Mouse (Mus musculus): ENCODE data around the gene Mri1. TPM values are rescaled to one million over a fixed set of nuclear protein-coding genes. Genes with fewer than 3 reads are reported as not detected.

Gene Mri1
- total RNA-seq, 2 experiments from 2014 or later, result 19.0 to 21.9 TPM

DNA sequence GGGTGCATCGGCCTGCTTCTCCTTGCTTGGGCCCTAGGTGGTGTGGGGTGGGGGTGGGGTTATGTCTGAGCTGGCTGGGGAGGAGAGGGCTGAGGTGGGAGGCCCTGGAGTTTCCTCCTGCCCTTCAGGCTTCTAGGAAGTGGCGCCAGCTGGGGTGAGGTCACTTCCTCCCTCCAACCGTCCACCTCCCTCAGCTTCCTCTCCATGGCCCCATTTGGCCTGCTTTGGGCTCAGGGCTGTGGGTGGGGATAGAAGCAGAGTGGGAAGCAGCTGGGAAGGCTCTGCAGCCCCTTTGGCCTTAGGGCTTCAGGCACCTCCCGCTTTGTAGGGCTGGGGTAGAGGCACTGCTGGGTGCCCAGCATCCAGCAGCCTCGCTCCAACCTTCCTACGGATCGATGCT, 49.3 kb downstream of the Mri1 start:
- no peak for TF ChIP-seq CTCF (conservative IDR thresholded peaks at IDR 0.05)
- Histone ChIP-seq H3K4me3 (no peak overlapping the region), H3K27ac (peak overlapping the region; percentile 55; the same call in 1 of the 2 replicates)
- DNase-seq (ENCODE audit: low spot score in 2 of 2), result no peak

DNA sequence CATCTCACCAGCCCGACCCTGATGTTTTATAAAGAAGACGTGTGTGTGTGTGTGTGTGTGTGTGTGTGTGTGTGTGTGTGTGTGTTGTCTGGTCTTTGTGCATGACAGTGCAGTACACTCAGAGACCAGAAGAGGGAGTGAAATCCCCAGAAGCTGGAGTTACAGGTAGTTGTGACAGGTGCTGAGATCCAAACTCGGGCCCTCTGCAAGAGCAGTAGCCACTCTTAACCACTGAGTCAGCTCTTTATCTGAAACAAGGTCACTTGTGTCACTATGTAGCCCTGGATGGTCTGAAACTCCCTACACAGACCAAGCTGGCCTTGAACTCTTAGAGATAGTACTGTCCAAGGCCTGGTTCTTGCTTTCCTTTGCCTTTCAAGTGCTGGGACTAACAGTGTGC, 50.5 kb downstream of the Mri1 start:
- TF ChIP-seq CTCF (conservative IDR thresholded peaks at IDR 0.05), result peak; percentile 39
- no peak for DNase-seq (ENCODE audit: low spot score in 2 of 2)
- no peak overlapping the region for H3K4me3 ChIP-seq
- H3K27ac ChIP-seq, result no peak overlapping the region

GRCm38 (mm10) chr8:84205073-84205472, 52.1 kb downstream of the Mri1 start:
- no peak for DNase-seq (ENCODE audit: low spot score in 2 of 2)
- TF ChIP-seq CTCF (conservative IDR thresholded peaks at IDR 0.05), result no peak
- H3K4me3 ChIP-seq, result no peak overlapping the region
- H3K27ac ChIP-seq, result no peak overlapping the region

- TF ChIP-seq CTCF (conservative IDR thresholded peaks at IDR 0.05), result peak; percentile 70
- Histone ChIP-seq H3K4me3 (peak overlapping the region; percentile 65), H3K27ac (peak overlapping the region; percentile 98)
- no peak for DNase-seq (ENCODE audit: low spot score in 2 of 2)
These were observed 53.0 kb downstream of the Mri1 start for GRCm38 (mm10) chr8:84203975-84204772.

DNA sequence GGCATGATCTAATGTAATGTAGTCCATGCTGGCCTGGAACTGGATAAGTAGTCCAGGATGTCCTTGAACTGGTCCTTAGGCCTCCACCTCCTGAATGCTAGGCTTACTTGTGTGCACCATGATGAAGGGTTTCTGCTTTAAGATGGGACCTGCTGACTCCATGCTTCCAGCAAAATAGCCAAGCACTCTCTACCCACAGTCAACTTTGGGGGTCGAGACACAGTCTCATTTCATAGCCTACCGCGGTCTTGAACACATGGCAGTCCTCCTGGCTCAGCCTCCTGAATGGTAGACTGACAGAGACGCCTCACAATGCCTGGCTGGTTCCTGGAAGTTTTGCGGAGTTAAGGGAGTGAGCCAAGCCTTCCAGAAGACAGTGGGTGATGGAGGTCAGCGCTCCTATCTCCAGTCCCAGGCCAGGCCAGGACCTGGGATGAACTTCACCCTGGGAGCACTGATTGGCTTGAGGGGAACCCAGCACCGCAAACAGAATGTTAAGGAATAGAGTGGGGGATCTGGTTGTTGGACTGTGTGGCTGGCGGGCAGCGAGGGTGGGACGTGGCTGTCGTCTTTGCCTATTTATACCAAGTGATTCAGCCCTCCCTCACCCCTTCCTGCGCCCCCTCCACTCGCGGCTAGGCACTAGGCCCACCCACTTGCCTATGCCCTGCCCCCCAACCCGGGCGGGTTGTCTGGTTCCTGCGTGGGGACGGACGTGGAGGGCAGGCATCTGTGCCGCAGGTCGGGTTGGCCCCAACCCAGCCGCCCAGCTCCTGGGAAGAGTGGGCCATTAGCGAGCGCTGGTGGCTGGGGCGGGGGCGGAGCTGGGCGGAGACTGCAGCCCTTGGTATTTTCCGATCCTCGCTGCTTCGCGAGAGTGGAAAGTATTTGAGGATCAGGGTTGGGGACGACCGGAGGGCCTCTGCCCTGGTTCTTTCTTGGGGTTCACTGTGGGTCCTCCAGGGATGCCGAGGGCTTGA, 53.9 kb downstream of the Mri1 start:
- no peak for TF ChIP-seq CTCF (conservative IDR thresholded peaks at IDR 0.05)
- peak; percentile 61 to 63 for DNase-seq (ENCODE audit: low spot score in 2 of 2)
- Histone ChIP-seq H3K27ac (peak overlapping the region; percentile 98), H3K4me3 (peak overlapping the region; percentile 65)

DNA sequence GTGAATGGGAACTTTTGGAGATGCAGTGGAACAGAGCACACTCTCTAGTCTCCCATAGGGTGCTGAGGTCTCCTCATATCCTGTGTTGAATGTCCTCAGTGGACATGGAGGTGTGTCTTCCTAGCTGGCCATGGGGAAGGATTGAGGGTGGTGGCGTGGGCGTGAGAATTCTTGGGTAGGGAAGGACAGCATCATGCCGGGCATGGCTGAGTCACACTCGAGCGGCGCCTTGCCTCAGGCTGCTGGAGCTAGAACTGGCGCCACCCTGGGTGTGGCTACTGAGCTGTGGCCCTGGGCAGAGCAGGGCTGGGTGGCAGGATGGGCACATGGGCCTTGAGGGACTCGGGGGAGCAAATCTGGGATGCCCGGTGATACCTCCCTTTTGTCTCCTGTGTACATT, 54.7 kb downstream of the Mri1 start:
- no peak for DNase-seq (ENCODE audit: low spot score in 2 of 2)
- no peak for TF ChIP-seq CTCF (conservative IDR thresholded peaks at IDR 0.05)
- H3K4me3 ChIP-seq, result peak overlapping the region; percentile 65
- peak overlapping the region; percentile 98 for H3K27ac ChIP-seq

GRCm38 (mm10) chr8:84201545-84202245, 55.4 kb downstream of the Mri1 start:
- TF ChIP-seq CTCF (conservative IDR thresholded peaks at IDR 0.05), result no peak
- H3K4me3 ChIP-seq, result peak overlapping the region; percentile 65
- peak overlapping the region; percentile 98 for H3K27ac ChIP-seq
- no peak for DNase-seq (ENCODE audit: low spot score in 2 of 2)

DNA sequence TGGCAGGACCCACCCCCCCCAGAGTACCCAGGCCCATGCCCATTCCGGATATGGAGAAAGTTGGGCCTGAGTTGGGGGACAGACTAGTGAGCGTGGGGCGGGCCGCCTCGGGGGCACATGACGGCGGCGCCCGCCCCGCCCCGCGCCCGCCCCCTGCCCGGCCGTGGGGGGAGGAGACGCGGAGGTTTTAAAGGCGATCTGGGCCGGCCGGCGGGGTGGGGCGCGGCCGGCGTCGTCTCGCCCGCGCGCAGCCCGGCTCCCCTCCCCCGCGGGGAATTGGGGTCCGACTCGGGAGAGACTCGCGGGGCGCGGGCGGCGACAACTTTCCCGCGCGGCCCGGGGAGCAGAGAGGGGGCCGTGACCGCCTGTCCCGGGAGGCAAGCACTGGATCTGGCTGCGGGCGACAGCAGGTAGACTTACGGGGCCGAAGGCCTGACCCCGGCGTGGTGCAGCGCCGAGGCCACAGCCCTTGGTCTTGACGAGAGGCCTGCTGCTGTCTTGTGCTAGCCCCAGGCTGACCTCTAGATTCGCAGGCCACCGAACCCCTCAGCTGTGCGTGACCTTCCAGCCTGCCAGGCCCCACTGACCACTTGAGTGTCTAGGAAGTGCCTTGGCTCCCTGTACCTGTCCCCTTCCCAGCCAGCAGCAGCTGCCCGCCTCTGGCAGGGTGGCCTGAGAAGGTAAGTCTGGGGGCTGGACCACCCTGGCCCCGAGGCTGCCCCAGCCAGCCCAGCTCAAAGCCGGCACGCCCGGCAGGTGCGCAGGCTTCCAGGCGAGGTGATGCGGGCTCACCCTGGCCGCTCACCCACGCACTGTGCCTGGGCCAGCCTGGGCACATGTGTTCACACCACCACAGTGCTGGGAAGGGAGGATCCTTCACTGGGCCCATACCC, 56.2 kb downstream of the Mri1 start:
- DNase-seq (ENCODE audit: low spot score in 2 of 2), result no peak
- TF ChIP-seq CTCF (conservative IDR thresholded peaks at IDR 0.05), result no peak

GRCm38 (mm10) chr8:84200126-84200555, 57.0 kb downstream of the Mri1 start:
- TF ChIP-seq CTCF (conservative IDR thresholded peaks at IDR 0.05), result peak; percentile 17; the same call in 1 of the 2 replicates
- peak overlapping the region; percentile 98 for H3K27ac ChIP-seq
- DNase-seq (ENCODE audit: low spot score in 2 of 2), result no peak
- peak overlapping the region; percentile 65; the same call in 1 of the 2 replicates for H3K4me3 ChIP-seq

More for the DNA sequence above, 56.2 kb downstream of the Mri1 start:
- Histone ChIP-seq H3K27ac (peak overlapping the region; percentile 98), H3K4me3 (peak overlapping the region; percentile 65)

Small RNA genes lying within 50 kb of the gene (microRNA-seq; reads per million reads assigned to microRNA genes)
- gene Mir23a, result 6,844 to 11,668 reads per million in 2 experiments
- 0 reads per million in 2 experiments for gene Mir24-2
- gene Mir27a, result 110 to 211 reads per million in 2 experiments
- gene Mir3074-2, result 0 reads per million in 2 experiments

Other genes starting within 250 kb of the Mri1 start
- gene 2210011C24Rik, start 245.2 kb downstream of the Mri1 start, total RNA-seq (2021), result 1 to 10 TPM in 1 of 2 experiments, not detected in 1; 1.1 TPM
- 1 to 10 TPM; 2.8 TPM for gene Palm3, start 235.9 kb downstream of the Mri1 start, total RNA-seq (2021)
- 1 to 10 TPM; 2.0 TPM for gene Il27ra, start 214.7 kb downstream of the Mri1 start, total RNA-seq (2021)
- not detected for gene Rln3, start 212.3 kb downstream of the Mri1 start, total RNA-seq (2021)
- 1 to 10 TPM; 4.2 to 6.7 TPM for gene Gm10643, start 192.2 kb downstream of the Mri1 start, total RNA-seq (2021)
- 10 to 100 TPM; 28.7 to 33.3 TPM for gene Rfx1, start 190.5 kb downstream of the Mri1 start, total RNA-seq (2021)
- 10 to 100 TPM; 21.2 to 22.5 TPM for gene Dcaf15, start 152.6 kb downstream of the Mri1 start, total RNA-seq (2021)
- not detected for gene Podnl1, start 131.3 kb downstream of the Mri1 start, total RNA-seq (2021)
- 10 to 100 TPM; 53.2 to 57.8 TPM for gene Cc2d1a, start 109.4 kb downstream of the Mri1 start, total RNA-seq (2021)
- 1 to 10 TPM; 2.1 to 2.9 TPM for gene 4930432K21Rik, start 109.3 kb downstream of the Mri1 start, total RNA-seq (2021)
- gene Nanos3, start 72.1 kb downstream of the Mri1 start, total RNA-seq (2021), result 1 to 10 TPM; 2.6 to 5.0 TPM
- gene Zswim4, start 20.3 kb downstream of the Mri1 start, total RNA-seq (2021), result 10 to 100 TPM; 18.0 to 19.3 TPM
- 100 to 1,000 TPM; 143 to 146 TPM for gene D8Ertd738e, start 7.6 kb downstream of the Mri1 start, total RNA-seq (2021)
- 10 to 100 TPM; 31.9 to 35.9 TPM for gene Ccdc130, start 13.1 kb upstream of the Mri1 start, total RNA-seq (2021)
- gene Cacna1a, start 131.1 kb upstream of the Mri1 start, total RNA-seq (2021), result 100 to 1,000 TPM; 207 to 219 TPM